ENCODE assay signal across 20 mouse cellular contexts in the genomic region with DNA sequence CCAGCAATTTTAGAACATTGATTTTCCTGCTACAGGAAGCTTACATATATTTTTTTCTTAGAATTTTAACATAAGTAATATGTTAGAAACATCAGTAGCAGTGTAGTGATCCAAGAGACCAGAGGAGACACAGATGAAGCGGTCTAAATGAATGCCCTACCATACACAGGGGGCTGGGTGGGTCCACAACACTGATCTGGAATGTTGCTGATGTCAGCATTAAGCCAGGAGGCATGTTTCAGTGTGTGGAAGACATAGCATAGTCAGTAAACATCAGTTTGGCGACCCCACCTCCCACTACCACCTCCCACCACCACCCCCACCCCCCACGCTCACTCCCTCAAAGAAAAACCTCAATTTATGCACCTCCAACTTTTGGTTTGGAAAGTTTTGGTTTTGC. TPM values are rescaled to one million over a fixed set of nuclear protein-coding genes. Genes with fewer than 3 reads are reported as not detected.
DNase-seq lines count a peak whose midpoint lies in the region; TF ChIP-seq lines count a peak whose summit lies in the region.
"Had no signal": no experiment of that assay in that cellular context is flagged by ENCODE, and none has a peak within 500 bp of the region (broad histone marks: within the 10 kb centered on the region; RNA-seq: fewer than 3 reads in every experiment).

No protein-coding gene starts in this region.

- TF ChIP-seq EP300 in CH12.LX (IDR thresholded peaks at IDR 0.05; ENCODE audit: low read length), result no peak

- TF ChIP-seq CTCF in CH12.LX (conservative IDR thresholded peaks at IDR 0.05 in 1 of 2, IDR thresholded peaks at IDR 0.05 in 1 of 2; ENCODE audit: low read depth in 2 of 2, low read length in 2 of 2), result no peak

- no peak for TF ChIP-seq RAD21 in CH12.LX (IDR thresholded peaks at IDR 0.05; ENCODE audit: low read depth, low read length)

- no peak overlapping the region for H3K4me3 ChIP-seq in CH12.LX (replicated peaks in 1 of 3; ENCODE audit: low read depth in 2 of 3, low read length in 2 of 3, poor library complexity in 1 of 3)
- H3K4me3 ChIP-seq in ES-E14 (ENCODE audit: insufficient read depth in 1 of 2, low read depth in 1 of 2, low read length in 2 of 2, poor library complexity in 1 of 2, severe bottlenecking in 1 of 2), result no peak overlapping the region

- no peak for TF ChIP-seq POLR2A in CH12.LX (IDR thresholded peaks at IDR 0.05; ENCODE audit: low read depth, low read length)

- no peaks in the 10 kb centered on the region for H3K36me3 ChIP-seq in CH12.LX (replicated peaks in 1 of 2; ENCODE audit: control insufficient read depth in 1 of 2, insufficient read depth in 1 of 2, low read length in 1 of 2)
- H3K36me3 ChIP-seq in ES-E14 (ENCODE audit: control insufficient read depth, insufficient read depth, low read length, poor library complexity, severe bottlenecking), result no peaks in the 10 kb centered on the region
- H3K36me3 ChIP-seq: G1E had no signal

- no peaks in the 10 kb centered on the region for H3K79me2 ChIP-seq in CH12.LX (replicated peaks; ENCODE audit: control insufficient read depth, extremely low read depth, insufficient read depth, poor library complexity, severe bottlenecking)

- H3K27me3 ChIP-seq in CH12.LX (replicated peaks), result no peaks in the 10 kb centered on the region
- H3K27me3 ChIP-seq: Patski had no signal

- no peak overlapping the region for H3K27ac ChIP-seq in CH12.LX (ENCODE audit: insufficient read depth, low read depth)
- no peak overlapping the region for H3K27ac ChIP-seq in ES-E14 (ENCODE audit: insufficient read depth, low read depth, low read length, poor library complexity, severe bottlenecking)

- dilution Hi-C loops in CH12.LX (cut with MboI; ENCODE audit: extremely low pct_ligation_motif_present, extremely low pct_unique_long_range_greater_than_20kb, low sequenced_read_pairs), result no loop called here

- DNase-seq in heart, adult 11 months, result peak; percentile 8
- DNase-seq in heart, adult 9 months (ENCODE audit: low spot score in 2 of 2), result no peak
- DNase-seq in CH12.LX (ENCODE audit: extremely low read depth) (no peak), ES-E14 (ENCODE audit: low read depth, low spot score) (no peak)
- no peak for DNase-seq in frontal cortex, postnatal 36 days (ENCODE audit: low spot score in 2 of 2)
- DNase-seq in adrenal gland, postnatal 36 days, result no peak
- DNase-seq: adrenal gland, adult 2 months; adrenal gland, adult 8-10 months; adrenal gland, postnatal 10 days; adrenal gland, postnatal 14 days; adrenal gland, postnatal 25 days; B cell, adult 2 months; cerebellum, adult 11 months; cerebellum, adult 11-12 months; cerebellum, adult 18-20 months; cerebellum, adult 2 months; cerebellum, adult 8-10 months; cerebellum, adult 9-10 months had no signal

- in situ Hi-C loops in CH12.LX (cut with MboI; ENCODE audit: low pct_ligation_motif_present, low pct_unique_long_range_greater_than_20kb, low sequenced_read_pairs) (no loop called here), ES-E14 (cut with MboI; ENCODE audit: low sequenced_read_pairs in 2 of 2, unreplicated experiment in 2 of 2) (no loop called here)

- H3K4me2 ChIP-seq in CH12.LX (ENCODE audit: insufficient read depth, low read depth, poor library complexity, severe bottlenecking), result no peak overlapping the region

- peaks cover 0 to 8% of the 10 kb centered on the region in 2 experiments; a peak in 2 of 4 replicates for H3K4me1 ChIP-seq in CH12.LX (ENCODE audit: control insufficient read depth in 1 of 2, insufficient read depth in 2 of 2)
- H3K4me1 ChIP-seq in ES-E14 (ENCODE audit: control insufficient read depth in 2 of 2, insufficient read depth in 2 of 2, low read length in 2 of 2, poor library complexity in 1 of 2), result no peaks in the 10 kb centered on the region

- H3K9me3 ChIP-seq in CH12.LX (replicated peaks; ENCODE audit: low read length), result no peaks in the 10 kb centered on the region
- no peaks in the 10 kb centered on the region for H3K9me3 ChIP-seq in ES-E14 (ENCODE audit: control insufficient read depth, insufficient read depth, low read depth, low read length)
- H3K9me3 ChIP-seq: G1E had no signal

- no peak overlapping the region for H3K9ac ChIP-seq in CH12.LX (ENCODE audit: insufficient read depth, low read depth)
- no peak overlapping the region for H3K9ac ChIP-seq in ES-E14 (ENCODE audit: insufficient read depth, low read depth, low read length, poor library complexity, severe bottlenecking)

TF ChIP-seq in CH12.LX, 34 proteins besides CTCF, POLR2A, EP300 and RAD21:
- no peak for TF ChIP-seq TBP (conservative IDR thresholded peaks at IDR 0.05; ENCODE audit: low read depth, low read length)
- TF ChIP-seq USF2 (conservative IDR thresholded peaks at IDR 0.05; ENCODE audit: low read depth, low read length), result no peak
- TF ChIP-seq PAX5 (IDR thresholded peaks at IDR 0.05; ENCODE audit: low read length), result no peak
- TF ChIP-seq MXI1 (IDR thresholded peaks at IDR 0.05; ENCODE audit: low read depth, low read length), result no peak
- TF ChIP-seq SMC3 (IDR thresholded peaks at IDR 0.05; ENCODE audit: low read depth, low read length), result no peak
- TF ChIP-seq KAT2A (IDR thresholded peaks at IDR 0.05; ENCODE audit: insufficient replicate concordance, low read length), result no peak
- peak; percentile 61; the same call in 1 of the 2 replicates for TF ChIP-seq MAFK (IDR thresholded peaks at IDR 0.05; ENCODE audit: insufficient replicate concordance, low read length)

TF ChIP-seq in ES-E14, 5 proteins besides CTCF, POLR2A, EP300 and RAD21:
- TF ChIP-seq HCFC1 (IDR thresholded peaks at IDR 0.05; ENCODE audit: borderline replicate concordance, insufficient read depth, low read length) (no peak), MAFK (IDR thresholded peaks at IDR 0.05; ENCODE audit: insufficient read depth, low read depth, low read length) (peak; percentile 59)

RNA-seq across cellular contexts. Expression of a gene that starts 11.5 kb away (rescaled TPM):
- total RNA-seq in CH12.LX (2012; rRNA removed) (not detected in 2 replicates), CH12.LX (2014; rRNA removed) (not detected in 2 replicates), ES-E14 (2012; rRNA removed) (5.2 and 7.1 TPM in 2 replicates)
- polyA plus RNA-seq in CH12.LX (2012; ENCODE audit: insufficient read length, low read depth), result not detected in 2 replicates
- 1 to 10 TPM; 2.9 to 3.9 TPM for total RNA-seq in adrenal gland, postnatal 36 days (2021)
